Mouse (Mus musculus) c-Kit-positive CD71-negative TER-119-negative erythroid progenitor cells, embryonic 14.5 days (primary cell): ENCODE measurements around the gene Gm28363.
"Not testable (repeated sequence)": the region's sequence is repeated elsewhere in the genome, so short reads cannot be mapped to it uniquely, and the experiment has no call there.

ENCODE experiments used
- DNase-seq: peaks from one replicate; pipeline ENCODE4 v3.0.0-alpha.2; 2013; ENCODE audit warnings: low read depth

Gm28363 gene

DNA sequence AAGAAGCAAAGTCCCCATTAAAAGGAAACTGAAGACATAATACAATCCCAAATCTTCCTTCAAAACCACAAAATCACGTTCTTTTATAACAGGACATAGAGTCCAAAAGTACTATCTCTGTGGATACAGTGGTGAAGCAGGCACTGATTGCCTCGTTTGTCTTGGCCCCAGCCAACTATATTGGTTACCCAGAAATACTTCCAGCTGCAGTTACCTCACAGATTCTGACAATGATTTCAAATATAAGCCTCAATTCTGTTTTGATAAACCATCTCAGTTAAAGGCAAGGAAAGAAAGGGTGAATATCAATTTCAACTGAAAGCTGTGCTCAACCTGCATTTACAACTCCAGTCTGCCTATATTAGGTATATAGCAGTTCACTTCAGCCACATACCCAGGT, at the start of gene Gm28363:
Gm28363 (plus strand) TSS at position 301 of the 400 bp plus-strand sequence.
- DNase-seq, result not testable (repeated sequence)

- not testable (repeated sequence) for DNase-seq
Observed at GRCm38 (mm10) chr1:117650236-117650635, 46.7 kb upstream of the Gm28363 start.
